Mouse (Mus musculus): Measurements from ENCODE around the gene Atp1a4.

DNA sequence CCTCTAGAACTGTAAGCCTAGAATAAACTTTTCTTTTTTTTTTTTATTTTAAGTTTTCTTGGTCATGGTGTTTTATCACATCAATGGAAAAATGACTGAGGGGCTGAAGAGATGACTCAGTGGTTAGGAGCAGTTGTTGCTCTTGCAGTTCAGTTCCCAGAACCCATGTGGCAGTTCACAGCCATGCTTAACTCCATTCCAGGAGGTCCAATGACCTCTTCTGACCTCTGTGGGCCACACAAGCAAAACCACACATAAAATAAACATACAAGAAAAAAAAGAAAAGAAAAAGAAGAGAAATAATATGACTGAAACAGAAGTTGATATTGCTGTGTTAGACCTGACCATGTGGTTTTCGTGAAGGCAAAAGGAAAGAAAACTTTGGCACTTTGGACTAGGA, 29.0 kb downstream of the Atp1a4 start:
- TF ChIP-seq CTCF (IDR thresholded peaks at IDR 0.05; ENCODE audit: low read depth) (no peak), EP300 (optimal IDR thresholded peaks at IDR 0.05) (no peak)
